Mouse (Mus musculus): ENCODE measurements around the gene Ubl7.
"Not testable (repeated sequence)": the region's sequence is repeated elsewhere in the genome, so short reads cannot be mapped to it uniquely, and the experiment has no call there.

Gene Ubl7

GRCm38 (mm10) chr9:57910254-57911160 lies at the start of gene Ubl7:
Gene Ubl7 (plus strand): TSS chr9:57910979.
- peak; percentile 95 for DNase-seq (ENCODE audit: low read depth, low spot score)

GRCm38 (mm10) chr9:57861951-57862471 lies 48.8 kb upstream of the Ubl7 start:
- DNase-seq (ENCODE audit: low read depth, low spot score): peak; percentile 81

GRCm38 (mm10) chr9:57864336-57864735 lies 46.4 kb upstream of the Ubl7 start:
- DNase-seq (ENCODE audit: low read depth, low spot score): no peak

- DNase-seq (ENCODE audit: low read depth, low spot score): no peak
Measured at GRCm38 (mm10) chr9:57866530-57866929, 44.2 kb upstream of the Ubl7 start.

GRCm38 (mm10) chr9:57867236-57867635 lies 43.5 kb upstream of the Ubl7 start:
- DNase-seq (ENCODE audit: low read depth, low spot score): no peak

GRCm38 (mm10) chr9:57867880-57868279 lies 42.9 kb upstream of the Ubl7 start:
- DNase-seq (ENCODE audit: low read depth, low spot score): no peak

- no peak for DNase-seq (ENCODE audit: low read depth, low spot score)
Measured at GRCm38 (mm10) chr9:57868767-57869166, 42.0 kb upstream of the Ubl7 start.

- DNase-seq (ENCODE audit: low read depth, low spot score): no peak
Measured at GRCm38 (mm10) chr9:57870273-57870816, 40.4 kb upstream of the Ubl7 start.

GRCm38 (mm10) chr9:57874134-57874533 lies 36.6 kb upstream of the Ubl7 start:
- no peak for DNase-seq (ENCODE audit: low read depth, low spot score)

GRCm38 (mm10) chr9:57874994-57875393 lies 35.8 kb upstream of the Ubl7 start:
- no peak for DNase-seq (ENCODE audit: low read depth, low spot score)

GRCm38 (mm10) chr9:57879213-57879612 lies 31.6 kb upstream of the Ubl7 start:
- DNase-seq (ENCODE audit: low read depth, low spot score): no peak

GRCm38 (mm10) chr9:57880278-57880677 lies 30.5 kb upstream of the Ubl7 start:
- DNase-seq (ENCODE audit: low read depth, low spot score): no peak

GRCm38 (mm10) chr9:57881781-57882180 lies 29.0 kb upstream of the Ubl7 start:
- DNase-seq (ENCODE audit: low read depth, low spot score): not testable (repeated sequence)

GRCm38 (mm10) chr9:57883413-57883812 lies 27.4 kb upstream of the Ubl7 start:
- peak; percentile 34 for DNase-seq (ENCODE audit: low read depth, low spot score)

- DNase-seq (ENCODE audit: low read depth, low spot score): no peak
Measured at GRCm38 (mm10) chr9:57888119-57888518, 22.7 kb upstream of the Ubl7 start.

- DNase-seq (ENCODE audit: low read depth, low spot score): no peak
Measured at GRCm38 (mm10) chr9:57900478-57900877, 10.3 kb upstream of the Ubl7 start.

- DNase-seq (ENCODE audit: low read depth, low spot score): peak; percentile 74
Measured at GRCm38 (mm10) chr9:57901197-57901596, 9.6 kb upstream of the Ubl7 start.

- no peak for DNase-seq (ENCODE audit: low read depth, low spot score)
Measured at GRCm38 (mm10) chr9:57901601-57902000, 9.2 kb upstream of the Ubl7 start.

GRCm38 (mm10) chr9:57902132-57902531 lies 8.6 kb upstream of the Ubl7 start:
- DNase-seq (ENCODE audit: low read depth, low spot score): peak; percentile 67

GRCm38 (mm10) chr9:57903589-57904249 lies 7.1 kb upstream of the Ubl7 start:
- DNase-seq (ENCODE audit: low read depth, low spot score): peak; percentile 28

- no peak for DNase-seq (ENCODE audit: low read depth, low spot score)
Measured at GRCm38 (mm10) chr9:57904250-57904644, 6.5 kb upstream of the Ubl7 start.

- no peak for DNase-seq (ENCODE audit: low read depth, low spot score)
Measured at GRCm38 (mm10) chr9:57907206-57907605, 3.6 kb upstream of the Ubl7 start.

Measured in ZHBTc4 (cell line).